Mouse (Mus musculus) ES-E14 (cell line): Measurements from ENCODE around the gene Tead4. TPM values are rescaled to one million over a fixed set of nuclear protein-coding genes. Genes with fewer than 3 reads are reported as not detected.

Experiments used
- DNase-seq: peaks from one replicate; pipeline ENCODE4 v3.0.0-alpha.2; 2013; ENCODE audit warnings: low read depth, low spot score
- H3K27ac ChIP-seq: 2 replicates; pipeline ENCODE4 v1.5.1; 2012; ENCODE audit warnings: low read depth, mild to moderate bottlenecking, low read length, moderate library complexity, mixed read lengths; ENCODE audit not compliant: poor library complexity, insufficient read depth, severe bottlenecking
- H3K36me3 ChIP-seq: 2 replicates; pipeline ENCODE4 v1.6.1; 2012; ENCODE audit warnings: mild to moderate bottlenecking, low read length, moderate library complexity, mixed read lengths; ENCODE audit not compliant: control insufficient read depth, poor library complexity, insufficient read depth, severe bottlenecking
- H3K4me1 ChIP-seq, 2 experiments: fragments of 150-350 bp in 1 of 2; sonication (generic) in 1 of 2; 2 replicates each; pipeline ENCODE4 v1.6.1; 2012; ENCODE audit warnings: low read length in 2 of 2, mild to moderate bottlenecking in 1 of 2, mixed read lengths in 1 of 2; ENCODE audit not compliant: control insufficient read depth in 2 of 2, insufficient read depth in 2 of 2, poor library complexity in 1 of 2
- H3K4me3 ChIP-seq, 2 experiments: fragments of 150-350 bp in 1 of 2; sonication (generic) in 1 of 2; 2 replicates each; pipeline ENCODE4 v1.5.1; 2012; ENCODE audit warnings: low read length in 2 of 2, low read depth in 1 of 2, mild to moderate bottlenecking in 1 of 2, mixed read lengths in 1 of 2; ENCODE audit not compliant: insufficient read depth in 1 of 2, poor library complexity in 1 of 2, severe bottlenecking in 1 of 2
- H3K9ac ChIP-seq: 2 replicates; pipeline ENCODE4 v1.6.1; 2012; ENCODE audit warnings: low read depth, mild to moderate bottlenecking, low read length, mixed read lengths; ENCODE audit not compliant: poor library complexity, insufficient read depth, severe bottlenecking
- H3K9me3 ChIP-seq: fragments of 150-350 bp; sonication (generic); 2 replicates; pipeline ENCODE4 v1.6.1; 2012; ENCODE audit warnings: low read depth, mild to moderate bottlenecking, low read length; ENCODE audit not compliant: control insufficient read depth, insufficient read depth
- CHD2 ChIP-seq: IDR thresholded peaks from 2 replicates; pipeline ENCODE4 v1.6.1; 2014; ENCODE audit warnings: mild to moderate bottlenecking, low read depth, low read length, inconsistent platforms
- HCFC1 ChIP-seq: IDR thresholded peaks from 2 replicates; pipeline ENCODE4 v1.6.1; 2012; ENCODE audit warnings: low read length, inconsistent platforms, borderline replicate concordance; ENCODE audit not compliant: insufficient read depth
- MAFK ChIP-seq: IDR thresholded peaks from 2 replicates; pipeline ENCODE4 v1.6.1; 2014; ENCODE audit warnings: mild to moderate bottlenecking, low read depth, low read length, inconsistent platforms; ENCODE audit not compliant: insufficient read depth
- ZC3H11A ChIP-seq: IDR thresholded peaks from 2 replicates; pipeline ENCODE4 v1.6.1; 2012; ENCODE audit warnings: low read depth, mild to moderate bottlenecking, inconsistent platforms, low read length, borderline replicate concordance
- ZNF384 ChIP-seq: IDR thresholded peaks from 2 replicates; pipeline ENCODE4 v1.6.1; 2012; ENCODE audit warnings: low read depth, low read length, inconsistent platforms
- in situ Hi-C, 2 experiments: fragments of 600-800 bp; cut with MboI; formaldehyde crosslinking; loops; one replicate each; pipeline ENCODE4 v1.15.1; 2025; ENCODE audit warnings: low sequenced_read_pairs in 2 of 2, inconsistent platforms in 1 of 2; ENCODE audit not compliant: unreplicated experiment in 2 of 2
- total RNA-seq: library from RNA; depleted of rRNA; stranded (reverse); fragments of 300-350 nt; gene quantifications from 2 replicates; pipeline ENCODE4 v1.2.3, GENCODE M21; 2012

The Tead4 gene
- total RNA-seq, 1 experiment, result 6.8 TPM

GRCm38 (mm10) chr6:128277132-128278085, 23.2 kb downstream of the Tead4 start:
- no peak for TF ChIP-seq MAFK
- TF ChIP-seq CHD2, result no peak
- no peak for TF ChIP-seq ZNF384
- no peak for TF ChIP-seq HCFC1
- no peak for TF ChIP-seq ZC3H11A
- Histone ChIP-seq H3K36me3 (no peaks in the 10 kb centered on the region), H3K4me3 (no peak overlapping the region), H3K4me1 (peaks cover 11 to 28% of the 10 kb centered on the region in 2 experiments; a peak in 3 of 4 replicates), H3K27ac (no peak overlapping the region), H3K9ac (no peak overlapping the region), H3K9me3 (no peaks in the 10 kb centered on the region)
- in situ Hi-C loops, result no loop called here
- DNase-seq, result no peak

GRCm38 (mm10) chr6:128276349-128276748, 24.3 kb downstream of the Tead4 start:
- Histone ChIP-seq H3K27ac (no peak overlapping the region), H3K4me1 (peaks cover 6 to 27% of the 10 kb centered on the region in 2 experiments; a peak in 3 of 4 replicates), H3K9me3 (no peaks in the 10 kb centered on the region), H3K9ac (no peak overlapping the region), H3K36me3 (no peaks in the 10 kb centered on the region), H3K4me3 (no peak overlapping the region)
- no peak for DNase-seq
- TF ChIP-seq HCFC1, result no peak
- TF ChIP-seq CHD2, result no peak
- in situ Hi-C loops, result no loop called here

GRCm38 (mm10) chr6:128275506-128276064, 25.0 kb downstream of the Tead4 start:
- H3K9me3 ChIP-seq, result no peaks in the 10 kb centered on the region
- in situ Hi-C loops, result no loop called here
- TF ChIP-seq ZNF384 (no peak), HCFC1 (no peak), CHD2 (no peak), ZC3H11A (no peak), MAFK (no peak)
- H3K36me3 ChIP-seq, result peaks cover 1% of the 10 kb centered on the region; the same call in 1 of the 2 replicates
- H3K4me1 ChIP-seq, result peaks cover 6 to 24% of the 10 kb centered on the region in 2 experiments; a peak in 3 of 4 replicates
- H3K27ac ChIP-seq, result no peak overlapping the region
- H3K9ac ChIP-seq, result 0 out of 2 replicates have a peak overlapping the region, but pooled peaks have one; percentile 13
- H3K4me3 ChIP-seq, result no peak overlapping the region; a peak in 2 of 4 replicates
- no peak for DNase-seq

GRCm38 (mm10) chr6:128273507-128273906, 27.1 kb downstream of the Tead4 start:
- no peak overlapping the region for H3K9ac ChIP-seq
- TF ChIP-seq HCFC1 (no peak), ZNF384 (no peak), CHD2 (no peak), ZC3H11A (no peak), MAFK (no peak)
- H3K27ac ChIP-seq, result no peak overlapping the region
- H3K4me1 ChIP-seq, result peaks cover 2 to 18% of the 10 kb centered on the region in 2 experiments; a peak in 2 of 4 replicates
- no peak overlapping the region for H3K4me3 ChIP-seq
- in situ Hi-C loops, result no loop called here
- no peaks in the 10 kb centered on the region for H3K9me3 ChIP-seq
- peaks cover 2% of the 10 kb centered on the region; the same call in 1 of the 2 replicates for H3K36me3 ChIP-seq
- DNase-seq, result no peak
